Mouse (Mus musculus) olfactory bulb, adult 2 months (tissue): ENCODE results near the gene Olfr237-ps1.
"Not testable (repeated sequence)": the region's sequence is repeated elsewhere in the genome, so short reads cannot be mapped to it uniquely, and the experiment has no call there.

Source experiments
- CTCF ChIP-seq: fragments of 200-500 bp; IDR thresholded peaks from 2 replicates; pipeline ENCODE4 v1.5.1; 2012; ENCODE audit warnings: low read depth, mild to moderate bottlenecking, low read length, moderate library complexity; ENCODE audit not compliant: insufficient read depth
- POLR2A ChIP-seq: fragments of 200-500 bp; IDR thresholded peaks from 2 replicates; pipeline ENCODE4 v1.6.1; 2012; ENCODE audit warnings: mild to moderate bottlenecking, low read depth, low read length, moderate library complexity; ENCODE audit not compliant: insufficient read depth

DNA sequence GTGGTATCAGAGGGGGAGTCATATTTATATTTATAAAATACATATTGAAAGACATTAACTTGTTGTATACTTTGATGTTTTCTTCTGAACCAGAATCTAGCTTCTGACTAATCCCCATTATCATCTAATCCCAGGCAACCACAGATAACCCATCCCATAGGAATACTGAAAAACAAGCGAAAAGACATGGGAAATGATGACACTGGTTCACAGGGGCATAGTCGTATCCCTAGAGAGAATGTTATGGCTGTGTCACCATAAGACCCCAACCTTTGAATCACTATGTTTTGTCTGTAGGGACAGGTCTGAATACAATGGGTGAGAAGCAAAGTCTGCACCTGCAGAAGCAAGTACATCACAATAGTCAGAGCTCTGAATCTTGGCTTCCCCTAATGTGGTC, at the start of gene Olfr237-ps1:
- not testable (repeated sequence) for TF ChIP-seq CTCF, POLR2A
